ENCODE assay signal across 10 mouse cellular contexts in genomic region chr2:83759216-83759648, GRCm38 (mm10). TPM values are rescaled to one million over a fixed set of nuclear protein-coding genes. Genes with fewer than 3 reads are reported as not detected.
A peak's percentile ranks its signal among the peaks of the same experiment; 100 is the strongest.
DNase-seq lines count a peak whose midpoint lies in the region; ATAC-seq and TF ChIP-seq lines count a peak whose summit lies in the region.
"Had no signal": no experiment of that assay in that cellular context is flagged by ENCODE, and none has a peak within 500 bp of the region (broad histone marks: within the 10 kb centered on the region; RNA-seq: fewer than 3 reads in every experiment).

No protein-coding gene starts in this region.

- H3K27ac ChIP-seq in heart, embryonic 12.5 days (ENCODE audit: poor library complexity, severe bottlenecking) = peak overlapping the region; percentile 70
- H3K27ac ChIP-seq in forebrain, embryonic 16.5 days (ENCODE audit: low read length) = no peak overlapping the region
- H3K27ac ChIP-seq in small intestine, adult 2 months (ENCODE audit: insufficient read depth, low read depth, low read length) = peak overlapping the region; percentile 87

- no peaks in the 10 kb centered on the region for H3K9me3 ChIP-seq in heart, embryonic 12.5 days (replicated peaks)
- H3K9me3 ChIP-seq in forebrain, embryonic 16.5 days (ENCODE audit: control insufficient read depth, low read length) = no peaks in the 10 kb centered on the region
- H3K9me3 ChIP-seq: megakaryocyte, embryonic 14.5 days had no signal

- H3K27me3 ChIP-seq in heart, embryonic 12.5 days (replicated peaks) = peaks cover 32% of the 10 kb centered on the region
- H3K27me3 ChIP-seq in forebrain, embryonic 16.5 days (replicated peaks; ENCODE audit: control insufficient read depth, insufficient read depth, low read length) = no peaks in the 10 kb centered on the region
- no peaks in the 10 kb centered on the region for H3K27me3 ChIP-seq in small intestine, adult 2 months (ENCODE audit: control insufficient read depth, insufficient read depth, low read length)
- H3K27me3 ChIP-seq: megakaryocyte, embryonic 14.5 days had no signal

- no peak for TF ChIP-seq POLR2A in small intestine, adult 2 months (IDR thresholded peaks at IDR 0.05; ENCODE audit: low read depth, low read length)

- H3K4me1 ChIP-seq in heart, embryonic 12.5 days (replicated peaks) = peaks cover 19% of the 10 kb centered on the region
- peaks cover 14% of the 10 kb centered on the region for H3K4me1 ChIP-seq in forebrain, embryonic 16.5 days (replicated peaks; ENCODE audit: control insufficient read depth, insufficient read depth, low read length)
- peaks cover 3% of the 10 kb centered on the region; the same call in 1 of the 2 replicates for H3K4me1 ChIP-seq in small intestine, adult 2 months (ENCODE audit: control insufficient read depth, insufficient read depth, insufficient read length, low read length)

- H3K4me3 ChIP-seq in heart, embryonic 12.5 days = peak overlapping the region; percentile 19
- peak overlapping the region; percentile 19; the same call in 1 of the 2 replicates for H3K4me3 ChIP-seq in forebrain, embryonic 16.5 days (replicated peaks; ENCODE audit: low read length)
- H3K4me3 ChIP-seq in small intestine, adult 2 months (ENCODE audit: low read depth, low read length) = peak overlapping the region; percentile 44
- H3K4me3 ChIP-seq: megakaryocyte, embryonic 14.5 days had no signal

- peak; percentile 41; the same call in 1 of the 2 replicates for ATAC-seq in heart, embryonic 12.5 days (ENCODE audit: insufficient number of reproducible peaks, low FRiP score)
- peak; percentile 51 for ATAC-seq in forebrain, embryonic 16.5 days

- intact Hi-C loops in heart, postnatal 14 days (cut with DNase I) = no loop called here

- DNase-seq in heart, postnatal 14 days = no peak
- peak; percentile 73 for DNase-seq in kidney, postnatal 10 days
- DNase-seq in spleen, postnatal 36 days (ENCODE audit: low spot score in 2 of 2) = no peak
- DNase-seq in urinary bladder, postnatal 4 days (ENCODE audit: low spot score in 2 of 2) = no peak
- no peak for DNase-seq in layer of hippocampus, adult 9-10 months (ENCODE audit: low spot score)

- peaks cover 21% of the 10 kb centered on the region for H3K36me3 ChIP-seq in heart, embryonic 12.5 days
- no peaks in the 10 kb centered on the region for H3K36me3 ChIP-seq in forebrain, embryonic 16.5 days (ENCODE audit: control insufficient read depth, insufficient read depth)
- H3K36me3 ChIP-seq in small intestine, adult 2 months (ENCODE audit: control insufficient read depth, insufficient read depth, low read length) = peaks cover 9% of the 10 kb centered on the region

- H3K4me2 ChIP-seq in heart, embryonic 12.5 days = peak overlapping the region; percentile 63
- peak overlapping the region; percentile 51 for H3K4me2 ChIP-seq in forebrain, embryonic 16.5 days (ENCODE audit: low read length)

- peak overlapping the region; percentile 40; the same call in 1 of the 2 replicates for H3K9ac ChIP-seq in heart, embryonic 12.5 days
- peak overlapping the region; percentile 49 for H3K9ac ChIP-seq in forebrain, embryonic 16.5 days (replicated peaks; ENCODE audit: low read depth, low read length)

- WGBS in heart, embryonic 12.5 days = 28% methylated on average over 11 of the region's 11 CpGs
- WGBS in forebrain, embryonic 16.5 days = 9% methylated on average over 11 of the region's 11 CpGs
- WGBS in small intestine, adult 2 months = 23% methylated on average over 11 of the region's 11 CpGs

- no peak for TF ChIP-seq CTCF in small intestine, adult 2 months (IDR thresholded peaks at IDR 0.05; ENCODE audit: extremely low read depth, insufficient read length, insufficient replicate concordance, low read depth, low read length)

RNA-seq across cellular contexts. Expression of gene Itgav, which starts 35.0 kb away (rescaled TPM):
- polyA plus RNA-seq in heart, embryonic 12.5 days (2016; fragmentation: Nextera tagmentation; extraction: Ambion mirVana) = 95.0 and 108 TPM in 2 replicates
- total RNA-seq in heart, postnatal 14 days (2021) = 10 to 100 TPM; 41.2 to 42.1 TPM
- 18.8 and 20.8 TPM in 2 replicates for polyA plus RNA-seq in forebrain, embryonic 16.5 days (2015; fragmentation: Nextera tagmentation; extraction: Ambion mirVana)
- polyA plus RNA-seq in small intestine, adult 2 months (2012; rRNA removed) = 36.1 and 43.9 TPM in 2 replicates

RNA-seq across cellular contexts. Expression of gene Fam171b, which starts 53.2 kb away (rescaled TPM):
- 2.9 and 3.3 TPM in 2 replicates for polyA plus RNA-seq in heart, embryonic 12.5 days (2016; fragmentation: Nextera tagmentation; extraction: Ambion mirVana)
- 1 to 10 TPM; 1.6 TPM for total RNA-seq in heart, postnatal 14 days (2021)
- polyA plus RNA-seq in forebrain, embryonic 16.5 days (2015; fragmentation: Nextera tagmentation; extraction: Ambion mirVana) = 76.3 and 78.6 TPM in 2 replicates
- polyA plus RNA-seq in small intestine, adult 2 months (2012; rRNA removed) = 0.14 and 0.39 TPM in 2 replicates
- total RNA-seq: common myeloid progenitor, adult 5-6 weeks had no signal

Comparison
In these comparisons a context has a peak if more than half of its experiments do, and no peak if none do; other contexts are left out.
1. RNA of gene Fam171b, which starts 53.2 kb away (polyA plus RNA-seq): 76.3 to 78.6 TPM in forebrain, embryonic 16.5 days; 2.9 to 3.3 TPM in heart, embryonic 12.5 days and 0.14 to 0.39 TPM in small intestine, adult 2 months; every median in the first group is over 10 times any median in the second.
2. Peak in every context shown above with its lines, with median percentiles within 50 percentile points of each other: H3K4me3 ChIP-seq.